Mouse (Mus musculus): ENCODE measurements around the gene Lpin1. TPM values are rescaled to one million over a fixed set of nuclear protein-coding genes. Genes with fewer than 3 reads are reported as not detected.

Gene Lpin1
- polyA plus RNA-seq (2012; fragmentation: generic; extraction: Trizol), result 1 to 10 TPM in 1 of 2 experiments, under 1 TPM in 1; 0.50 to 4.5 TPM

GRCm38 (mm10) chr12:16610936-16611335, at the start of gene Lpin1:
Gene Lpin1, minus strand, starts transcription at chr12:16610966.

DNA sequence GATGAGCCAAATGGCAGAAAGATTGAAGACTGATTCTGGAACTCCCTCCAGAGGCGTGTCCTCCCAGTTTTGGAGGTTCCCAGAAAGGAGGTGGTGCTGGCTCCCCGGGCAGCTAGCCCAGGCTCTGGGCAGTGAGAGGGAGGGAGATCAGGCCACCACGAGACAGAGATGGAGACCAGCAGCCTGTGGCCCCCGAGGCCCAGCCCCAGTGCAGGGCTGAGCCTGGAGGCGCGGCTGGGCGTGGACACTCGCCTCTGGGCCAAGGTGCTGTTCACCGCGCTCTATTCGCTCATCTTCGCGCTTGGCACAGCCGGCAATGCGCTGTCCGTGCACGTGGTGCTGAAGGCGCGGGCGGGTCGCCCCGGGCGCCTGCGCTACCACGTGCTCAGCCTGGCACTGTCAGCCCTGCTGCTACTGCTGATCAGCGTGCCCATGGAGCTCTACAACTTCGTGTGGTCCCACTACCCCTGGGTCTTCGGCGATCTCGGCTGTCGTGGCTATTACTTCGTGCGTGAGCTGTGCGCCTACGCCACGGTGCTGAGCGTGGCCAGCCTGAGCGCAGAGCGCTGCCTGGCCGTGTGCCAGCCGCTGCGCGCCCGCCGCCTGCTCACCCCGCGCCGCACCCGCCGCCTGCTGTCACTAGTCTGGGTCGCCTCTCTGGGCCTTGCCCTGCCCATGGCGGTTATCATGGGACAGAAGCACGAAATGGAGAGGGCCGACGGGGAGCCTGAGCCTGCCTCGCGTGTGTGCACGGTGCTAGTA, 42.7 kb upstream of the Lpin1 start, which contains the start of gene Ntsr2:
Gene Ntsr2 (plus strand): TSS at position 51 of the 762 bp plus-strand sequence.

Other genes starting within 250 kb of the Lpin1 start
- not detected for gene Ntsr2, start 42.4 kb upstream of the Lpin1 start, polyA plus RNA-seq (2012; fragmentation: generic; extraction: Trizol)
- gene Greb1, start 189.9 kb upstream of the Lpin1 start, polyA plus RNA-seq (2012; fragmentation: generic; extraction: Trizol), result under 1 TPM; under 0.01 to 0.04 TPM
- gene E2f6, start 200.0 kb upstream of the Lpin1 start, polyA plus RNA-seq (2012; fragmentation: generic; extraction: Trizol), result 1 to 10 TPM; 2.2 to 9.0 TPM